Mouse (Mus musculus): ENCODE data around the gene Chtf18. TPM values are rescaled to one million over a fixed set of nuclear protein-coding genes. Genes with fewer than 3 reads are reported as not detected.

Chtf18 gene
- polyA plus RNA-seq, 1 experiment from 2014 or later, result 20.4 TPM

- Histone ChIP-seq H3K36me3 (no peaks in the 10 kb centered on the region), H3K4me3 (no peak overlapping the region), H3K27ac (replicated peaks) (no peak overlapping the region), H3K9ac (no peak overlapping the region), H3K4me2 (no peak overlapping the region), H3K27me3 (replicated peaks) (peaks cover 46% of the 10 kb centered on the region), H3K9me3 (no peaks in the 10 kb centered on the region), H3K4me1 (no peaks in the 10 kb centered on the region)
- WGBS, result 53% methylated on average over 9 of the region's 9 CpGs
- ATAC-seq (ENCODE audit: extremely low read depth, insufficient number of reproducible peaks, low FRiP score, low TSS enrichment), result no peak
These were observed 26.2 kb downstream of the Chtf18 start for GRCm38 (mm10) chr17:25700863-25701496.

GRCm38 (mm10) chr17:25698446-25698845 lies 28.8 kb downstream of the Chtf18 start:
- no peak overlapping the region for H3K4me2 ChIP-seq
- no peak overlapping the region for H3K4me3 ChIP-seq
- no peaks in the 10 kb centered on the region for H3K36me3 ChIP-seq
- ATAC-seq (ENCODE audit: extremely low read depth, insufficient number of reproducible peaks, low FRiP score, low TSS enrichment), result no peak
- WGBS, result 12% methylated on average over 7 of the region's 7 CpGs
- H3K4me1 ChIP-seq, result no peaks in the 10 kb centered on the region
- H3K9me3 ChIP-seq, result no peaks in the 10 kb centered on the region
- no peak overlapping the region for H3K27ac ChIP-seq (replicated peaks)
- H3K9ac ChIP-seq, result no peak overlapping the region
- peaks cover 46% of the 10 kb centered on the region for H3K27me3 ChIP-seq (replicated peaks)

- no peak overlapping the region for H3K4me3 ChIP-seq
- no peak overlapping the region for H3K4me2 ChIP-seq
- no peak for ATAC-seq (ENCODE audit: extremely low read depth, insufficient number of reproducible peaks, low FRiP score, low TSS enrichment)
- H3K9me3 ChIP-seq, result no peaks in the 10 kb centered on the region
- 39% methylated on average over 1 of the region's 1 CpGs for WGBS
- peaks cover 29% of the 10 kb centered on the region for H3K27me3 ChIP-seq (replicated peaks)
- H3K9ac ChIP-seq, result no peak overlapping the region
- no peak overlapping the region for H3K27ac ChIP-seq (replicated peaks)
- H3K36me3 ChIP-seq, result no peaks in the 10 kb centered on the region
- H3K4me1 ChIP-seq, result no peaks in the 10 kb centered on the region
These were observed 31.0 kb downstream of the Chtf18 start for GRCm38 (mm10) chr17:25696263-25696662.

GRCm38 (mm10) chr17:25688922-25689321 lies 38.3 kb downstream of the Chtf18 start:
- ATAC-seq (ENCODE audit: extremely low read depth, insufficient number of reproducible peaks, low FRiP score, low TSS enrichment), result no peak
- 76% methylated on average over 4 of the region's 4 CpGs for WGBS

GRCm38 (mm10) chr17:25686323-25686722 lies 40.9 kb downstream of the Chtf18 start:
- no peak overlapping the region for H3K4me2 ChIP-seq
- WGBS, result 27% methylated on average over 7 of the region's 7 CpGs
- no peaks in the 10 kb centered on the region for H3K4me1 ChIP-seq
- H3K36me3 ChIP-seq, result no peaks in the 10 kb centered on the region
- H3K27me3 ChIP-seq (replicated peaks), result peaks cover 37% of the 10 kb centered on the region
- H3K9me3 ChIP-seq, result no peaks in the 10 kb centered on the region
- H3K9ac ChIP-seq, result no peak overlapping the region
- H3K27ac ChIP-seq (replicated peaks), result no peak overlapping the region
- no peak overlapping the region for H3K4me3 ChIP-seq
- no peak for ATAC-seq (ENCODE audit: extremely low read depth, insufficient number of reproducible peaks, low FRiP score, low TSS enrichment)

More at GRCm38 (mm10) chr17:25688922-25689321, 38.3 kb downstream of the Chtf18 start:
- Histone ChIP-seq H3K4me1 (no peaks in the 10 kb centered on the region), H3K4me2 (no peak overlapping the region), H3K9me3 (no peaks in the 10 kb centered on the region), H3K27me3 (replicated peaks) (peaks cover 33% of the 10 kb centered on the region), H3K27ac (replicated peaks) (no peak overlapping the region), H3K36me3 (no peaks in the 10 kb centered on the region), H3K4me3 (no peak overlapping the region), H3K9ac (no peak overlapping the region)

GRCm38 (mm10) chr17:25681636-25682035 lies 45.6 kb downstream of the Chtf18 start:
- Histone ChIP-seq H3K9ac (no peak overlapping the region), H3K4me2 (no peak overlapping the region), H3K27ac (replicated peaks) (no peak overlapping the region), H3K36me3 (no peaks in the 10 kb centered on the region), H3K27me3 (replicated peaks) (peaks cover 43% of the 10 kb centered on the region), H3K9me3 (no peaks in the 10 kb centered on the region), H3K4me1 (no peaks in the 10 kb centered on the region), H3K4me3 (no peak overlapping the region)
- ATAC-seq (ENCODE audit: extremely low read depth, insufficient number of reproducible peaks, low FRiP score, low TSS enrichment), result no peak
- 76% methylated on average over 4 of the region's 4 CpGs for WGBS

GRCm38 (mm10) chr17:25679818-25680217 lies 47.4 kb downstream of the Chtf18 start:
- no peak for ATAC-seq (ENCODE audit: extremely low read depth, insufficient number of reproducible peaks, low FRiP score, low TSS enrichment)
- Histone ChIP-seq H3K4me2 (no peak overlapping the region), H3K9me3 (peaks cover 9% of the 10 kb centered on the region), H3K27me3 (replicated peaks) (peaks cover 33% of the 10 kb centered on the region), H3K9ac (no peak overlapping the region), H3K27ac (replicated peaks) (no peak overlapping the region), H3K4me1 (no peaks in the 10 kb centered on the region), H3K4me3 (no peak overlapping the region), H3K36me3 (no peaks in the 10 kb centered on the region)
- WGBS, result 18% methylated on average over 5 of the region's 5 CpGs

GRCm38 (mm10) chr17:25677969-25678368 lies 49.2 kb downstream of the Chtf18 start:
- ATAC-seq (ENCODE audit: extremely low read depth, insufficient number of reproducible peaks, low FRiP score, low TSS enrichment), result no peak

GRCm38 (mm10) chr17:25672982-25673381 lies 54.2 kb downstream of the Chtf18 start:
- no peaks in the 10 kb centered on the region for H3K4me1 ChIP-seq

More at GRCm38 (mm10) chr17:25677969-25678368, 49.2 kb downstream of the Chtf18 start:
- Histone ChIP-seq H3K9me3 (peaks cover 9% of the 10 kb centered on the region), H3K36me3 (no peaks in the 10 kb centered on the region), H3K4me1 (no peaks in the 10 kb centered on the region), H3K27ac (replicated peaks) (no peak overlapping the region), H3K4me3 (no peak overlapping the region), H3K27me3 (replicated peaks) (peaks cover 27% of the 10 kb centered on the region), H3K9ac (no peak overlapping the region), H3K4me2 (no peak overlapping the region)
- WGBS, result 67% methylated on average over 6 of the region's 6 CpGs

More at GRCm38 (mm10) chr17:25672982-25673381, 54.2 kb downstream of the Chtf18 start:
- Histone ChIP-seq H3K9ac (no peak overlapping the region), H3K4me3 (no peak overlapping the region), H3K9me3 (peaks cover 9% of the 10 kb centered on the region), H3K27me3 (replicated peaks) (peaks cover 25% of the 10 kb centered on the region; the same call in 1 of the 2 replicates), H3K36me3 (no peaks in the 10 kb centered on the region), H3K4me2 (no peak overlapping the region), H3K27ac (replicated peaks) (no peak overlapping the region)
- no peak for ATAC-seq (ENCODE audit: extremely low read depth, insufficient number of reproducible peaks, low FRiP score, low TSS enrichment)

Small RNA genes lying within 50 kb of the gene (microRNA-seq; reads per million reads assigned to microRNA genes)
- gene Gm25083, result not detected

Other genes starting within 250 kb of the Chtf18 start
- 0.28 and 0.33 TPM in 2 replicates for gene Sstr5, start 230.1 kb downstream of the Chtf18 start, polyA plus RNA-seq (2015; fragmentation: Nextera tagmentation; extraction: Ambion mirVana)
- 0.53 and 1.5 TPM in 2 replicates for gene Sox8, start 156.7 kb downstream of the Chtf18 start, polyA plus RNA-seq (2015; fragmentation: Nextera tagmentation; extraction: Ambion mirVana)
- gene Lmf1, start 148.3 kb downstream of the Chtf18 start, polyA plus RNA-seq (2015; fragmentation: Nextera tagmentation; extraction: Ambion mirVana), result 30.2 and 35.7 TPM in 2 replicates
- gene Gng13, start 10.2 kb downstream of the Chtf18 start, polyA plus RNA-seq (2015; fragmentation: Nextera tagmentation; extraction: Ambion mirVana), result 3.2 and 3.4 TPM in 2 replicates
- 13.3 and 13.7 TPM in 2 replicates for gene Rpusd1, start 251 bp upstream of the Chtf18 start, polyA plus RNA-seq (2015; fragmentation: Nextera tagmentation; extraction: Ambion mirVana)
- gene Mslnl, start 8.6 kb upstream of the Chtf18 start, polyA plus RNA-seq (2015; fragmentation: Nextera tagmentation; extraction: Ambion mirVana), result not detected in 2 replicates
- gene Msln, start 27.0 kb upstream of the Chtf18 start, polyA plus RNA-seq (2015; fragmentation: Nextera tagmentation; extraction: Ambion mirVana), result 28.7 and 32.4 TPM in 2 replicates
- gene Narfl, start 46.4 kb upstream of the Chtf18 start, polyA plus RNA-seq (2015; fragmentation: Nextera tagmentation; extraction: Ambion mirVana), result 27.1 and 30.6 TPM in 2 replicates
- gene Haghl, start 58.3 kb upstream of the Chtf18 start, polyA plus RNA-seq (2015; fragmentation: Nextera tagmentation; extraction: Ambion mirVana), result 50.2 and 51.3 TPM in 2 replicates
- 0.09 and 0.17 TPM in 2 replicates for gene Ccdc78, start 59.2 kb upstream of the Chtf18 start, polyA plus RNA-seq (2015; fragmentation: Nextera tagmentation; extraction: Ambion mirVana)
- gene Fam173a, start 65.5 kb upstream of the Chtf18 start, polyA plus RNA-seq (2015; fragmentation: Nextera tagmentation; extraction: Ambion mirVana), result 62.2 and 69.9 TPM in 2 replicates
- gene AC134908.4, start 68.2 kb upstream of the Chtf18 start, polyA plus RNA-seq (2015; fragmentation: Nextera tagmentation; extraction: Ambion mirVana), result 0.84 TPM in 1 of 2 replicates, not detected in the other
- 28.1 and 28.9 TPM in 2 replicates for gene Metrn, start 69.7 kb upstream of the Chtf18 start, polyA plus RNA-seq (2015; fragmentation: Nextera tagmentation; extraction: Ambion mirVana)
- 1.0 and 1.1 TPM in 2 replicates for gene Fbxl16, start 81.7 kb upstream of the Chtf18 start, polyA plus RNA-seq (2015; fragmentation: Nextera tagmentation; extraction: Ambion mirVana)
- 14.2 and 15.1 TPM in 2 replicates for gene Wdr24, start 96.2 kb upstream of the Chtf18 start, polyA plus RNA-seq (2015; fragmentation: Nextera tagmentation; extraction: Ambion mirVana)
- 36.7 and 37.4 TPM in 2 replicates for gene Jmjd8, start 101.4 kb upstream of the Chtf18 start, polyA plus RNA-seq (2015; fragmentation: Nextera tagmentation; extraction: Ambion mirVana)
- 287 and 324 TPM in 2 replicates for gene Stub1, start 106.0 kb upstream of the Chtf18 start, polyA plus RNA-seq (2015; fragmentation: Nextera tagmentation; extraction: Ambion mirVana)
- 0.45 and 0.98 TPM in 2 replicates for gene Rhbdl1, start 109.9 kb upstream of the Chtf18 start, polyA plus RNA-seq (2015; fragmentation: Nextera tagmentation; extraction: Ambion mirVana)
- gene Gm20683, start 114.3 kb upstream of the Chtf18 start, polyA plus RNA-seq (2015; fragmentation: Nextera tagmentation; extraction: Ambion mirVana), result 2.3 and 2.4 TPM in 2 replicates
- gene Rhot2, start 117.4 kb upstream of the Chtf18 start, polyA plus RNA-seq (2015; fragmentation: Nextera tagmentation; extraction: Ambion mirVana), result 18.3 and 22.1 TPM in 2 replicates
- gene Wdr90, start 134.1 kb upstream of the Chtf18 start, polyA plus RNA-seq (2015; fragmentation: Nextera tagmentation; extraction: Ambion mirVana), result 12.3 and 15.1 TPM in 2 replicates
- 159 and 173 TPM in 2 replicates for gene Mcrip2, start 141.3 kb upstream of the Chtf18 start, polyA plus RNA-seq (2015; fragmentation: Nextera tagmentation; extraction: Ambion mirVana)
- gene Mettl26, start 147.7 kb upstream of the Chtf18 start, polyA plus RNA-seq (2015; fragmentation: Nextera tagmentation; extraction: Ambion mirVana), result 35.7 and 43.2 TPM in 2 replicates
- gene Wfikkn1, start 153.4 kb upstream of the Chtf18 start, polyA plus RNA-seq (2015; fragmentation: Nextera tagmentation; extraction: Ambion mirVana), result 0.23 and 0.38 TPM in 2 replicates
- 16.1 and 16.4 TPM in 2 replicates for gene Rab40c, start 192.3 kb upstream of the Chtf18 start, polyA plus RNA-seq (2015; fragmentation: Nextera tagmentation; extraction: Ambion mirVana)
- gene Pigq, start 217.5 kb upstream of the Chtf18 start, polyA plus RNA-seq (2015; fragmentation: Nextera tagmentation; extraction: Ambion mirVana), result 60.4 and 62.1 TPM in 2 replicates
- gene Nhlrc4, start 217.5 kb upstream of the Chtf18 start, polyA plus RNA-seq (2015; fragmentation: Nextera tagmentation; extraction: Ambion mirVana), result 0.06 TPM in 1 of 2 replicates, not detected in the other
- gene A930017K11Rik, start 225.1 kb upstream of the Chtf18 start, polyA plus RNA-seq (2015; fragmentation: Nextera tagmentation; extraction: Ambion mirVana), result 0.13 and 0.15 TPM in 2 replicates